Mouse (Mus musculus): ENCODE data around the gene Sbf1. TPM values are rescaled to one million over a fixed set of nuclear protein-coding genes. Genes with fewer than 3 reads are reported as not detected.
A peak's percentile ranks its signal among the peaks of the same experiment; 100 is the strongest.

The Sbf1 gene
- polyA plus RNA-seq, 1 experiment from 2014 or later, result 88.9 TPM

- Histone ChIP-seq H3K4me2 (replicated peaks) (no peak overlapping the region), H3K9me3 (no peaks in the 10 kb centered on the region), H3K27me3 (replicated peaks) (no peaks in the 10 kb centered on the region), H3K4me1 (no peaks in the 10 kb centered on the region), H3K36me3 (peaks cover 96% of the 10 kb centered on the region), H3K4me3 (no peak overlapping the region), H3K9ac (no peak overlapping the region), H3K27ac (no peak overlapping the region)
- ATAC-seq (ENCODE audit: low FRiP score, low read depth), result no peak
- whole genome bisulfite sequencing, result 96% methylated on average over 2 of the region's 2 CpGs
Measured at GRCm38 (mm10) chr15:89292795-89293194, 22.3 kb downstream of the Sbf1 start.

- ATAC-seq (ENCODE audit: low FRiP score, low read depth), result no peak
- 90% methylated on average over 3 of the region's 3 CpGs for WGBS
- Histone ChIP-seq H3K4me1 (no peaks in the 10 kb centered on the region), H3K4me3 (no peak overlapping the region), H3K36me3 (peaks cover 94% of the 10 kb centered on the region), H3K27me3 (replicated peaks) (no peaks in the 10 kb centered on the region), H3K27ac (no peak overlapping the region), H3K9ac (no peak overlapping the region), H3K9me3 (no peaks in the 10 kb centered on the region), H3K4me2 (replicated peaks) (no peak overlapping the region)
Measured at GRCm38 (mm10) chr15:89291521-89291920, 23.6 kb downstream of the Sbf1 start.

GRCm38 (mm10) chr15:89289455-89289854 is 25.7 kb downstream of the Sbf1 start:
- peaks cover 86% of the 10 kb centered on the region for H3K36me3 ChIP-seq
- WGBS, result 97% methylated on average over 11 of the region's 11 CpGs

GRCm38 (mm10) chr15:89288227-89288767 is 26.8 kb downstream of the Sbf1 start:
- peaks cover 86% of the 10 kb centered on the region for H3K36me3 ChIP-seq
- H3K4me2 ChIP-seq (replicated peaks), result no peak overlapping the region
- no peak overlapping the region for H3K27ac ChIP-seq
- 86% methylated on average over 23 of the region's 23 CpGs for WGBS
- H3K4me1 ChIP-seq, result no peaks in the 10 kb centered on the region
- peak; percentile 35; the same call in 1 of the 2 replicates for ATAC-seq (ENCODE audit: low FRiP score, low read depth)
- H3K9me3 ChIP-seq, result no peaks in the 10 kb centered on the region
- no peak overlapping the region for H3K9ac ChIP-seq
- H3K4me3 ChIP-seq, result no peak overlapping the region
- no peaks in the 10 kb centered on the region for H3K27me3 ChIP-seq (replicated peaks)

More at GRCm38 (mm10) chr15:89289455-89289854, 25.7 kb downstream of the Sbf1 start:
- Histone ChIP-seq H3K27me3 (replicated peaks) (no peaks in the 10 kb centered on the region), H3K4me3 (no peak overlapping the region), H3K4me1 (no peaks in the 10 kb centered on the region), H3K9ac (no peak overlapping the region), H3K9me3 (no peaks in the 10 kb centered on the region), H3K27ac (no peak overlapping the region), H3K4me2 (replicated peaks) (no peak overlapping the region)
- ATAC-seq (ENCODE audit: low FRiP score, low read depth), result no peak

GRCm38 (mm10) chr15:89286582-89286981 is 28.5 kb downstream of the Sbf1 start:
- ATAC-seq (ENCODE audit: low FRiP score, low read depth), result no peak
- Histone ChIP-seq H3K36me3 (peaks cover 86% of the 10 kb centered on the region), H3K4me2 (replicated peaks) (no peak overlapping the region), H3K4me1 (no peaks in the 10 kb centered on the region), H3K9ac (no peak overlapping the region), H3K9me3 (no peaks in the 10 kb centered on the region), H3K4me3 (no peak overlapping the region), H3K27ac (no peak overlapping the region), H3K27me3 (replicated peaks) (no peaks in the 10 kb centered on the region)
- WGBS, result 92% methylated on average over 5 of the region's 5 CpGs

- no peaks in the 10 kb centered on the region for H3K4me1 ChIP-seq
- no peak overlapping the region for H3K27ac ChIP-seq
Measured at GRCm38 (mm10) chr15:89286114-89286513, 29.0 kb downstream of the Sbf1 start.

GRCm38 (mm10) chr15:89285478-89285877 is 29.6 kb downstream of the Sbf1 start:
- Histone ChIP-seq H3K4me1 (no peaks in the 10 kb centered on the region), H3K9ac (no peak overlapping the region), H3K36me3 (peaks cover 88% of the 10 kb centered on the region), H3K27ac (no peak overlapping the region), H3K9me3 (no peaks in the 10 kb centered on the region), H3K4me2 (replicated peaks) (no peak overlapping the region), H3K4me3 (no peak overlapping the region), H3K27me3 (replicated peaks) (no peaks in the 10 kb centered on the region)
- WGBS, result 92% methylated on average over 5 of the region's 5 CpGs
- ATAC-seq (ENCODE audit: low FRiP score, low read depth), result no peak

More at GRCm38 (mm10) chr15:89286114-89286513, 29.0 kb downstream of the Sbf1 start:
- H3K9ac ChIP-seq, result no peak overlapping the region
- no peak overlapping the region for H3K4me2 ChIP-seq (replicated peaks)
- H3K27me3 ChIP-seq (replicated peaks), result no peaks in the 10 kb centered on the region
- ATAC-seq (ENCODE audit: low FRiP score, low read depth), result no peak
- H3K9me3 ChIP-seq, result no peaks in the 10 kb centered on the region
- H3K36me3 ChIP-seq, result peaks cover 87% of the 10 kb centered on the region
- H3K4me3 ChIP-seq, result no peak overlapping the region
- 91% methylated on average over 7 of the region's 7 CpGs for WGBS

- H3K9me3 ChIP-seq, result no peaks in the 10 kb centered on the region
- no peak overlapping the region for H3K9ac ChIP-seq
- H3K4me1 ChIP-seq, result no peaks in the 10 kb centered on the region
- H3K27me3 ChIP-seq (replicated peaks), result no peaks in the 10 kb centered on the region
- peaks cover 88% of the 10 kb centered on the region for H3K36me3 ChIP-seq
- H3K27ac ChIP-seq, result no peak overlapping the region
- H3K4me3 ChIP-seq, result no peak overlapping the region
- no peak overlapping the region for H3K4me2 ChIP-seq (replicated peaks)
- no peak for ATAC-seq (ENCODE audit: low FRiP score, low read depth)
Measured at GRCm38 (mm10) chr15:89285004-89285403, 30.1 kb downstream of the Sbf1 start.

- Histone ChIP-seq H3K9ac (no peak overlapping the region), H3K9me3 (no peaks in the 10 kb centered on the region), H3K4me2 (replicated peaks) (no peak overlapping the region), H3K4me3 (no peak overlapping the region), H3K36me3 (peaks cover 88% of the 10 kb centered on the region), H3K4me1 (no peaks in the 10 kb centered on the region), H3K27ac (no peak overlapping the region), H3K27me3 (replicated peaks) (no peaks in the 10 kb centered on the region)
- no peak for ATAC-seq (ENCODE audit: low FRiP score, low read depth)
- WGBS, result 81% methylated on average over 2 of the region's 2 CpGs
Measured at GRCm38 (mm10) chr15:89284094-89284493, 31.0 kb downstream of the Sbf1 start.

GRCm38 (mm10) chr15:89282546-89282945 is 32.6 kb downstream of the Sbf1 start:
- H3K27ac ChIP-seq, result no peak overlapping the region
- no peak overlapping the region for H3K9ac ChIP-seq
- 83% methylated on average over 6 of the region's 6 CpGs for WGBS
- no peaks in the 10 kb centered on the region for H3K27me3 ChIP-seq (replicated peaks)
- no peak for ATAC-seq (ENCODE audit: low FRiP score, low read depth)
- peaks cover 88% of the 10 kb centered on the region for H3K36me3 ChIP-seq
- no peaks in the 10 kb centered on the region for H3K9me3 ChIP-seq
- H3K4me1 ChIP-seq, result no peaks in the 10 kb centered on the region
- no peak overlapping the region for H3K4me3 ChIP-seq
- H3K4me2 ChIP-seq (replicated peaks), result no peak overlapping the region

GRCm38 (mm10) chr15:89277366-89277765 is 37.7 kb downstream of the Sbf1 start:
- Histone ChIP-seq H3K27ac (no peak overlapping the region), H3K9me3 (no peaks in the 10 kb centered on the region), H3K27me3 (replicated peaks) (no peaks in the 10 kb centered on the region), H3K4me3 (no peak overlapping the region), H3K36me3 (peaks cover 91% of the 10 kb centered on the region), H3K4me1 (no peaks in the 10 kb centered on the region), H3K4me2 (replicated peaks) (no peak overlapping the region), H3K9ac (no peak overlapping the region)
- WGBS, result 94% methylated on average over 4 of the region's 4 CpGs
- ATAC-seq (ENCODE audit: low FRiP score, low read depth), result no peak

GRCm38 (mm10) chr15:89275497-89275896 is 39.6 kb downstream of the Sbf1 start:
- no peaks in the 10 kb centered on the region for H3K9me3 ChIP-seq
- no peaks in the 10 kb centered on the region for H3K4me1 ChIP-seq
- ATAC-seq (ENCODE audit: low FRiP score, low read depth), result no peak
- H3K4me3 ChIP-seq, result no peak overlapping the region
- no peak overlapping the region for H3K9ac ChIP-seq
- H3K36me3 ChIP-seq, result peaks cover 81% of the 10 kb centered on the region
- WGBS, result 77% methylated on average over 3 of the region's 3 CpGs
- H3K4me2 ChIP-seq (replicated peaks), result no peak overlapping the region
- H3K27me3 ChIP-seq (replicated peaks), result no peaks in the 10 kb centered on the region
- no peak overlapping the region for H3K27ac ChIP-seq

GRCm38 (mm10) chr15:89264485-89264884 is 50.6 kb downstream of the Sbf1 start:
- Histone ChIP-seq H3K27me3 (replicated peaks) (no peaks in the 10 kb centered on the region), H3K27ac (no peak overlapping the region), H3K4me3 (no peak overlapping the region), H3K9me3 (no peaks in the 10 kb centered on the region), H3K4me2 (replicated peaks) (no peak overlapping the region), H3K9ac (no peak overlapping the region), H3K4me1 (no peaks in the 10 kb centered on the region), H3K36me3 (peaks cover 65% of the 10 kb centered on the region)
- ATAC-seq (ENCODE audit: low FRiP score, low read depth), result no peak
- 91% methylated on average over 5 of the region's 5 CpGs for WGBS
